ENCODE assay signal across 36 mouse cellular contexts in genomic region chr14:25866384-25866783, GRCm38 (mm10). TPM values are rescaled to one million over a fixed set of nuclear protein-coding genes. Genes with fewer than 3 reads are reported as not detected.
DNase-seq lines count a peak whose midpoint lies in the region; ATAC-seq and TF ChIP-seq lines count a peak whose summit lies in the region.
"Had no signal": no experiment of that assay in that cellular context is flagged by ENCODE, and none has a peak within 500 bp of the region (broad histone marks: within the 10 kb centered on the region; RNA-seq: fewer than 3 reads in every experiment).

No protein-coding gene starts in this region.

- peak overlapping the region; percentile 52 for H3K4me3 ChIP-seq in gastrocnemius, adult 2 months
- no peak overlapping the region for H3K4me3 ChIP-seq in layer of hippocampus, adult 2 months
- no peak overlapping the region for H3K4me3 ChIP-seq in brown adipose tissue, adult 24 weeks (ENCODE audit: insufficient read depth, low read depth, low read length)
- peak overlapping the region; percentile 7 for H3K4me3 ChIP-seq in myocyte
- H3K4me3 ChIP-seq: forebrain, embryonic 10.5 days; forebrain, embryonic 15.5 days; heart, embryonic 13.5 days; midbrain, embryonic 10.5 days; midbrain, embryonic 15.5 days; stomach, embryonic 15.5 days had no signal

- no peak for ATAC-seq in CD4-positive, CD25-positive, alpha-beta regulatory T cell, adult 4 months
- ATAC-seq: activated CD4-positive, CD25-positive, alpha-beta regulatory T cell, adult 4 months; forebrain, embryonic 15.5 days; hindbrain, embryonic 16.5 days; midbrain, embryonic 15.5 days had no signal

- peaks cover 48% of the 10 kb centered on the region for H3K4me1 ChIP-seq in brown adipose tissue, adult 24 weeks (ENCODE audit: control insufficient read depth, insufficient read depth, insufficient read length, low read length)
- H3K4me1 ChIP-seq: forebrain, embryonic 15.5 days; midbrain, embryonic 15.5 days had no signal

- intact Hi-C loops in gastrocnemius, adult 2 months (cut with DNase I): no loop called here

- no peak for TF ChIP-seq CTCF in gastrocnemius, adult 2 months (IDR thresholded peaks at IDR 0.05)
- no peak for TF ChIP-seq CTCF in layer of hippocampus, adult 2 months (conservative IDR thresholded peaks at IDR 0.05)

- H3K36me3 ChIP-seq in myocyte (ENCODE audit: control insufficient read depth, insufficient read depth): no peaks in the 10 kb centered on the region
- H3K36me3 ChIP-seq: forebrain, embryonic 10.5 days; forebrain, embryonic 15.5 days; heart, embryonic 13.5 days; midbrain, embryonic 10.5 days; midbrain, embryonic 15.5 days; stomach, embryonic 15.5 days had no signal

- TF ChIP-seq POLR2A in myocyte (IDR thresholded peaks at IDR 0.05; ENCODE audit: insufficient read length, low read depth): no peak

- DNase-seq in gastrocnemius, adult 2 months: peak; percentile 64
- DNase-seq in gastrocnemius, postnatal 10 days: no peak
- DNase-seq in layer of hippocampus, adult 2 months (ENCODE audit: low spot score in 2 of 2): no peak
- DNase-seq in layer of hippocampus, adult 9-10 months (ENCODE audit: low spot score): no peak
- DNase-seq in spleen, postnatal 14 days (ENCODE audit: low spot score in 2 of 2): no peak
- DNase-seq: cerebellum, adult 2 months; cerebellum, postnatal 25 days; kidney, adult 9 months; liver; lung, embryonic 14.5 days; lung, postnatal 14 days; right cerebral cortex, postnatal 4 days; thymus, adult 18-20 months; thymus, postnatal 25 days had no signal

- peaks cover 20% of the 10 kb centered on the region for H3K79me2 ChIP-seq in myocyte (ENCODE audit: control insufficient read depth, insufficient read depth)

- H3ac ChIP-seq in myocyte (ENCODE audit: control insufficient read depth, insufficient read length): no peak overlapping the region

- H3K27me3 ChIP-seq in myocyte (ENCODE audit: control insufficient read depth, insufficient read depth, insufficient read length): no peaks in the 10 kb centered on the region
- H3K27me3 ChIP-seq: forebrain, embryonic 15.5 days; heart, embryonic 13.5 days; midbrain, embryonic 15.5 days; stomach, embryonic 15.5 days had no signal

- H3K27ac ChIP-seq in gastrocnemius, adult 2 months: peak overlapping the region; percentile 94
- peak overlapping the region; percentile 53; the same call in 1 of the 2 replicates for H3K27ac ChIP-seq in layer of hippocampus, adult 2 months
- 0 out of 2 replicates have a peak overlapping the region, but pooled peaks have one; percentile 7 for H3K27ac ChIP-seq in brown adipose tissue, adult 24 weeks (replicated peaks; ENCODE audit: low read depth, low read length)
- H3K27ac ChIP-seq: forebrain, embryonic 10.5 days; forebrain, embryonic 15.5 days; heart, embryonic 13.5 days; liver, embryonic 14.5 days; midbrain, embryonic 10.5 days; midbrain, embryonic 15.5 days; stomach, embryonic 15.5 days had no signal

- H3K4me2 ChIP-seq in myocyte (ENCODE audit: low read depth): peak overlapping the region; percentile 75
- H3K4me2 ChIP-seq: forebrain, embryonic 15.5 days; heart, embryonic 13.5 days; lung, embryonic 14.5 days; midbrain, embryonic 15.5 days; stomach, embryonic 15.5 days had no signal

TF ChIP-seq in myocyte, 11 proteins besides CTCF, POLR2A, EP300 and RAD21:
- TF ChIP-seq MYOG (IDR thresholded peaks at IDR 0.05; ENCODE audit: control insufficient read depth in 1 of 3, insufficient read depth in 1 of 3, insufficient read length in 2 of 3, low read depth in 2 of 3) (peak; percentile 51 to 84 (median 76)), REST (IDR thresholded peaks at IDR 0.05; ENCODE audit: insufficient read depth, insufficient read length) (no peak), POLR2AphosphoS2 (IDR thresholded peaks at IDR 0.05; ENCODE audit: insufficient read length, low read depth) (no peak), CEBPB (IDR thresholded peaks at IDR 0.05; ENCODE audit: insufficient read depth, poor library complexity, severe bottlenecking) (no peak), TCF12 (IDR thresholded peaks at IDR 0.05; ENCODE audit: insufficient read depth, poor library complexity, severe bottlenecking) (peak; percentile 68), TCF3 (IDR thresholded peaks at IDR 0.05; ENCODE audit: insufficient read length, low read depth) (peak; percentile 21), E2F4 (IDR thresholded peaks at IDR 0.05; ENCODE audit: insufficient read depth) (no peak), USF1 (IDR thresholded peaks at IDR 0.05; ENCODE audit: low read depth) (no peak), SRF (IDR thresholded peaks at IDR 0.05; ENCODE audit: control insufficient read depth, insufficient read length, low read depth) (no peak), MAX (IDR thresholded peaks at IDR 0.05; ENCODE audit: low read depth) (no peak), MYOD1 (IDR thresholded peaks at IDR 0.05; ENCODE audit: control insufficient read depth in 1 of 3, insufficient read length in 2 of 3, low read depth in 2 of 3) (peak; percentile 39 to 83 (median 59))

RNA-seq across cellular contexts. Expression of gene Anxa11, which starts 24.4 kb away (rescaled TPM):
- total RNA-seq in gastrocnemius, adult 2 months (2021): 10 to 100 TPM; 97.4 to 99.1 TPM
- total RNA-seq in gastrocnemius, postnatal 10 days (2021): 10 to 100 TPM; 95.6 to 97.7 TPM
- total RNA-seq in layer of hippocampus, adult 2 months (2021): 10 to 100 TPM; 87.9 to 88.8 TPM
- polyA plus RNA-seq in brown adipose tissue, adult 24 weeks (2012; ENCODE audit: insufficient read depth, insufficient read length, missing spikeins): 33.6 and 35.3 TPM in 2 replicates
- polyA plus RNA-seq in myocyte (2012; fragmentation: generic; extraction: Trizol): 140 TPM
- 10 to 100 TPM; 59.7 to 84.6 TPM for polyA plus RNA-seq in CD4-positive, CD25-positive, alpha-beta regulatory T cell, adult 4 months (2017; shearing (Covaris generic))

RNA-seq across cellular contexts. Expression of gene Plac9a, which starts 36.5 kb away (rescaled TPM):
- total RNA-seq in gastrocnemius, adult 2 months (2021): 1 to 10 TPM; 2.6 to 3.6 TPM
- total RNA-seq in gastrocnemius, postnatal 10 days (2021): 1 to 10 TPM; 2.5 to 6.4 TPM
- not detected for total RNA-seq in layer of hippocampus, adult 2 months (2021)
- 2.8 and 6.4 TPM in 2 replicates for polyA plus RNA-seq in brown adipose tissue, adult 24 weeks (2012; ENCODE audit: insufficient read depth, insufficient read length, missing spikeins)
- polyA plus RNA-seq in myocyte (2012; fragmentation: generic; extraction: Trizol): 0.10 TPM
- polyA plus RNA-seq in CD4-positive, CD25-positive, alpha-beta regulatory T cell, adult 4 months (2017; shearing (Covaris generic)): not detected
- total RNA-seq: granulocyte monocyte progenitor cell, adult 5-6 weeks; left cerebral cortex, adult 18-20 months; left cerebral cortex, postnatal 25 days; megakaryocyte progenitor cell, adult 5-6 weeks; neutrophil, adult 5-6 weeks had no signal
- polyA plus RNA-seq: activated CD4-positive, CD25-positive, alpha-beta regulatory T cell, adult 4 months; brain, embryonic 14.5 days; cerebellum, adult 2 months; embryonic facial prominence, embryonic 11.5 days; forebrain, embryonic 10.5 days; forebrain, embryonic 15.5 days; heart, embryonic 13.5 days; hindbrain, embryonic 11.5 days; hindbrain, embryonic 16.5 days; intestine, embryonic 14.5 days; midbrain, embryonic 10.5 days; neural tube, embryonic 11.5 days had no signal

Comparison
In these comparisons a context has a peak if more than half of its experiments do, and no peak if none do; other contexts are left out.
1. H3K27ac ChIP-seq: peak in every context shown above with its lines; median percentile 94 in gastrocnemius, adult 2 months; 53 in layer of hippocampus, adult 2 months; 7 in brown adipose tissue, adult 24 weeks.
2. H3K4me3 ChIP-seq: peak in gastrocnemius, adult 2 months (single experiment) and myocyte (single experiment); none in layer of hippocampus, adult 2 months (single experiment) and brown adipose tissue, adult 24 weeks (single experiment).